Mouse (Mus musculus): ENCODE results near the gene G430095P16Rik. TPM values are rescaled to one million over a fixed set of nuclear protein-coding genes. Genes with fewer than 3 reads are reported as not detected.

The G430095P16Rik gene
- total and polyA plus RNA-seq, 2 experiments from 2014 or later, result 0.56 TPM; not detected in 1

DNA sequence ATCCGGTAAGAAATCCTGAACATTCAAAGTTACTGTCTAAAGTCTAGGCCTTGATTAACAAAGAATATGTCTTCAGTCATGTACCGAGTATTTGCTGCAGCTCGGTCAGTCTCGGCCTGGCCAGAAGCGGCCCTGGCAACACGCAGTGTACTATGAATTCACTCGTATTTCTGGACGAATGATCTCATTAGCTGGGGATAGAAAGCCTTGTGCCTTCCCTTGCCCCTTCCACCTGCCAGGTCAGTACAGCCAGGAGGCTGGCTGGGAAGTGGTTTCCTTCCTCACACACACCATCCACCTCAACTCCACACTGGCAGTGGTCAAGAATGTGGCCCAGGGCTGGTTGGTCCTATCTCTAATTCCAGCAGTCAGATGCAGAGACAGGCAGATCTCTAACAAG, 46.5 kb downstream of the G430095P16Rik start:
- Histone ChIP-seq H3K4me1 (ENCODE audit: insufficient read depth) (0 out of 2 replicates have a peak, but pooled peaks cover 5% of the 10 kb centered on the region), H3K4me2 (ENCODE audit: low read depth) (peak overlapping the region; percentile 71), H3K36me3 (ENCODE audit: insufficient read depth) (peaks cover 12% of the 10 kb centered on the region; the same call in 1 of the 2 replicates), H3K27me3 (ENCODE audit: insufficient read depth, low read length) (no peaks in the 10 kb centered on the region), H3K27ac (ENCODE audit: low read depth, low read length) (peak overlapping the region; percentile 95), H3K9me3 (ENCODE audit: low read length) (no peaks in the 10 kb centered on the region), H3K4me3 (ENCODE audit: low read depth, low read length) (peak overlapping the region; percentile 48), H3K9ac (peak overlapping the region; percentile 57)
- 59% methylated on average over 8 of the region's 8 CpGs for WGBS
- no peak for ATAC-seq
- no peak for TF ChIP-seq CTCF (IDR thresholded peaks at IDR 0.05; ENCODE audit: low read depth)
- DNase-seq, result no peak

DNA sequence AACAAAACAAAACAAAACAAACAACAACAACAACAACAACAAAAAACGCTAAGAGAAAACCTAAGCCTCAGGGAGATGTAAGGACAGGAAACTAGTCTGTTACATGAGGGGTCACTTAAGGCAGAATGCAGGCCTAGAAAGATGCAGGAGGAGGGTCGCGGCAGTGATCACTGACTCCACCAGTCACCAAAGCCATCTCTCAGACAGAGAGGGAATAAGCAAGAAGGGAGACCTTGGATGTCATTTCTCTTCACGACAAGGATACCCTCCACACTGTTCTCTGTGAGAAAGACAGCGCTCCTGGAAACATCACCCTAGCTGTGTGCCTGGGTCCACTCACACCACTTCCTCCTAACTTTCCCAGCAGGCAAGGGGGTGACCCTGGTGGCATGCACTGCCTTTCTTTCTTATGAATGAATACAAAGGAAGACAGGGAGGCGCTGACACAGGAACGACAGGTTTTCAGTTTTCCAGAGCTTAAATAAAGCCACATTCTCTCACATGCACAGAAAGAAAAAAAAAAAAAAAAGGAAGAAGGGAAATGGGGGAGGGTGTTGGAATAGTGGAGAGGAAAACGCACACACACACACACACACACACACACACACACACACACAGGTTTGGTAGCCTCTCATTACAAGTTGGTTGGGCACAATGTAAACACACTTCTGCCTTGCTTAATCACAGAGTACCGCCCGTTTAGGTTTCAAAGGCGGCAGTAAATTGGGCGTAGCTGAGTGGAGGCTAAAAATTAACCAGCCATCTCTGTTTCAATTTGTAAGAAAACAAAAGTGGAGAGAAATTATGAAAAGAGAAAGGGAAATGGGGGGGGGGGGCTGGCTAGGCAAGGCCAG, 47.5 kb downstream of the G430095P16Rik start:
- ATAC-seq (no peak), DNase-seq (no peak)
- Histone ChIP-seq H3K27me3 (ENCODE audit: insufficient read depth, low read length) (no peaks in the 10 kb centered on the region), H3K27ac (ENCODE audit: low read depth, low read length) (peak overlapping the region; percentile 95), H3K4me1 (ENCODE audit: insufficient read depth) (peaks cover 9% of the 10 kb centered on the region), H3K36me3 (ENCODE audit: insufficient read depth) (peaks cover 12% of the 10 kb centered on the region; the same call in 1 of the 2 replicates), H3K9ac (peak overlapping the region; percentile 57), H3K4me3 (ENCODE audit: low read depth, low read length) (peak overlapping the region; percentile 48), H3K9me3 (ENCODE audit: low read length) (no peaks in the 10 kb centered on the region), H3K4me2 (ENCODE audit: low read depth) (peak overlapping the region; percentile 71)
- no peak for TF ChIP-seq CTCF (IDR thresholded peaks at IDR 0.05; ENCODE audit: low read depth)
- WGBS, result 26% methylated on average over 12 of the region's 12 CpGs

DNA sequence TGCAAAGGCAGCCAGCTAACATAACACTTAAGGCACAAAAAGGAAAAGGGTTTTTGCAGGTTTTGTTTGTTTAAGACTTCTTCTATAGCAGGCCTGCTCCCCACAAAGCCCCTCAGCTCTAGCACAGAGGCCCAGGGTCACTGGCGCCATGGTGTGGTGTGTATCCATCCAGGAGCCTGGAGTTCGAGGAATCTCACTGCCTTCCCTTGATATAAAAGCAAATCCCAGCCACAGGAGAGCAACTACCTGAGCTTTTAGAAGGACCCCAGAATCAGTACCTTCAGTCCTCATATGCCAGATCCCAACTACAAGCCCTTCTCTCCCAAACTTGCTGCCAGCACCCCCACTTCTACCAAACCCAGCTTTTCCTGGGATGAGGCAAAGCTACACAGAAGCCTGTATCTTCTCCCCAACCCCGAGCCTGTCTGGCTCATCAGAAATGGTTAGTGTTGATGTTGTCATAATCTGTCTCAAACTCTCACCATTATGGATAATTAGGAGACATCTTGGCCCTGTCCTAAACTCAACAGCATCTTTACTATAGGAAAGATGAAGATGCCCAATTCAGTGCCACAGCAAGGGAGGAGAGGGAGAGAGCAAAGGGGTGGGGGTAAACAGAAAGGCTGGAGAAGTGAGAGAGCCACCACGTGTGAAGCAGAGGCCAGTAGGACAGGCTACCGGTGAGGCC, 48.3 kb downstream of the G430095P16Rik start:
- Histone ChIP-seq H3K27ac (ENCODE audit: low read depth, low read length) (peak overlapping the region; percentile 95), H3K4me2 (ENCODE audit: low read depth) (peak overlapping the region; percentile 71), H3K9ac (peak overlapping the region; percentile 57), H3K4me3 (ENCODE audit: low read depth, low read length) (peak overlapping the region; percentile 48), H3K4me1 (ENCODE audit: insufficient read depth) (peaks cover 14% of the 10 kb centered on the region), H3K27me3 (ENCODE audit: insufficient read depth, low read length) (no peaks in the 10 kb centered on the region; the same call in 1 of the 2 replicates), H3K9me3 (ENCODE audit: low read length) (no peaks in the 10 kb centered on the region), H3K36me3 (ENCODE audit: insufficient read depth) (peaks cover 12% of the 10 kb centered on the region; the same call in 1 of the 2 replicates)
- TF ChIP-seq CTCF (IDR thresholded peaks at IDR 0.05; ENCODE audit: low read depth), result no peak
- ATAC-seq (no peak), DNase-seq (peak; percentile 50)
- 24% methylated on average over 5 of the region's 5 CpGs for WGBS

DNA sequence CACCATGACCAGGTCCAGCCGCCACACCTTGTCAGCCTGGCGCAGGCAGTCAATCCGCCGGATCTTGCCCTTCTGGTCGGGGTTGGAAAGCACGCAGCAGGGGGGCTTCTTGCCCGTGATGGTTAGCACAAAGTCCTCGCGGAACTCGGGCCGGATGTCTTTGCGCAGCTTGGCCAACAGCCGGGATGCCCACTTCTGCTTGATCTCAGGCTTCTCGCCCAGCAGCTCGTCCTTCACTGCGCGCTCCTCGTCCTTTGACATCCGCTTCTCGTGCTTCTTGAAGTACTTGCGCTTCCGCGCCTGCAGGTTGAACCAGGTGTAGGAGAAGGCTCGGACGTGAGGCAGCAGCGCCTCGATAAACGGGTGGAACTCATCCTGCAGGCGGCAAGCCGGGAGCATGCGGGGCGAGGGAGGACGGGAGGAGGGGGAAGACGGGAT, 49.2 kb downstream of the G430095P16Rik start:
- Histone ChIP-seq H3K27me3 (ENCODE audit: insufficient read depth, low read length) (no peaks in the 10 kb centered on the region; the same call in 1 of the 2 replicates), H3K4me3 (ENCODE audit: low read depth, low read length) (peak overlapping the region; percentile 48), H3K36me3 (ENCODE audit: insufficient read depth) (peaks cover 6% of the 10 kb centered on the region; the same call in 1 of the 2 replicates), H3K4me1 (ENCODE audit: insufficient read depth) (peaks cover 14% of the 10 kb centered on the region), H3K4me2 (ENCODE audit: low read depth) (peak overlapping the region; percentile 71), H3K9ac (peak overlapping the region; percentile 57), H3K9me3 (ENCODE audit: low read length) (no peaks in the 10 kb centered on the region), H3K27ac (ENCODE audit: low read depth, low read length) (peak overlapping the region; percentile 95)
- ATAC-seq (no peak), DNase-seq (peak; percentile 64)
- WGBS, result 8% methylated on average over 34 of the region's 34 CpGs
- TF ChIP-seq CTCF (IDR thresholded peaks at IDR 0.05; ENCODE audit: low read depth), result peak; percentile 28; the same call in 1 of the 2 replicates

DNA sequence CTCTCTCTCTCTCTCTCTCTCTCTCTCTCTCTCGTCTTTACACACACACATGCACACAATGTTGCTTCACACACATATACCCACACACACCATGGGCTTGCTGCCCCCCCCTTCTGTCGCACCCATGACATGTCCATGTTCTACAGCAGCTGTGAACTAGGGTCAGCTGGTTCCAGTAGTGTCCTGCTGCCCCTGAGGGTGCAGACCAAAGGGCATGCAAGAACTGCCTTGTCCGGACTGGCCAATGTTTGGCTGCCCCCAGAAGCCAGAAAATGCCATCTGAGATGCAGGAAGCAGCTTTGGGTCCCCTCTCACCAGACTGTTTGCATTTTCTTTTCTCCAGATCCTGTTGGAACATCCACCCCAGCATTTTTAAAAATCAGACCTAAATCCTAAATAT, 49.8 kb downstream of the G430095P16Rik start:
- DNase-seq (no peak), ATAC-seq (no peak)
- peak overlapping the region; percentile 71 for H3K4me2 ChIP-seq (ENCODE audit: low read depth)
- peaks cover 15% of the 10 kb centered on the region for H3K4me1 ChIP-seq (ENCODE audit: insufficient read depth)
- peak overlapping the region; percentile 48 for H3K4me3 ChIP-seq (ENCODE audit: low read depth, low read length)
- no peaks in the 10 kb centered on the region; the same call in 1 of the 2 replicates for H3K27me3 ChIP-seq (ENCODE audit: insufficient read depth, low read length)
- 0 out of 2 replicates have a peak, but pooled peaks cover 4% of the 10 kb centered on the region for H3K36me3 ChIP-seq (ENCODE audit: insufficient read depth)
- no peak for TF ChIP-seq CTCF (IDR thresholded peaks at IDR 0.05; ENCODE audit: low read depth)
- H3K9me3 ChIP-seq (ENCODE audit: low read length), result no peaks in the 10 kb centered on the region
- peak overlapping the region; percentile 95 for H3K27ac ChIP-seq (ENCODE audit: low read depth, low read length)
- 8% methylated on average over 3 of the region's 3 CpGs for WGBS
- peak overlapping the region; percentile 57 for H3K9ac ChIP-seq

DNA sequence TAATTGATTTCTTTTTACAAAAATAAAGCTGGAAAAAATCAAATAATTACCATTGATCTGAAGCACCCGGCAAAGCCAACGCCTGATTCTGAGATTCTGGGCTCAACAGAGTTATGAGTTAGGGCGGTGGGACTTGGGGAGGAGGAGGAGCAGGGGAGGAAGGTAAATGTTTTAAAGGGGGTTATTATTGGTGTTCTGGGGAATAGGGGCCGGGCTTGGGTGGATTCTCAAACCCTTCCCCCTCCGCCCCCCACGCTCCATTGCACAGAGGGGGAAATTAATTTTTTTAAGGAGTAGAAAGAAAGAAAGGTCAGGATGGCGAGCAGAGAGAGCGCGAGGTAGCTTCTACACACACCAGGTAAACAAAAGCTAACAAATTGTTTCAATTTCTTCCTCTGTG, 50.5 kb downstream of the G430095P16Rik start:
- DNase-seq, result peak; percentile 68
- Histone ChIP-seq H3K9ac (peak overlapping the region; percentile 57), H3K27me3 (ENCODE audit: insufficient read depth, low read length) (no peaks in the 10 kb centered on the region; the same call in none of the 2 replicates), H3K4me1 (ENCODE audit: insufficient read depth) (peaks cover 20% of the 10 kb centered on the region), H3K36me3 (ENCODE audit: insufficient read depth) (0 out of 2 replicates have a peak, but pooled peaks cover 4% of the 10 kb centered on the region), H3K4me2 (ENCODE audit: low read depth) (peak overlapping the region; percentile 71), H3K9me3 (ENCODE audit: low read length) (no peaks in the 10 kb centered on the region), H3K4me3 (ENCODE audit: low read depth, low read length) (peak overlapping the region; percentile 48), H3K27ac (ENCODE audit: low read depth, low read length) (peak overlapping the region; percentile 95)
- ATAC-seq, result peak; percentile 30; the same call in 1 of the 2 replicates
- TF ChIP-seq CTCF (IDR thresholded peaks at IDR 0.05; ENCODE audit: low read depth), result no peak
- whole genome bisulfite sequencing, result 3% methylated on average over 9 of the region's 9 CpGs
